Mouse (Mus musculus) hindlimb bud, embryonic 11.5 days (tissue): ENCODE results near the gene Adam1b.
"Not testable (repeated sequence)": the region's sequence is repeated elsewhere in the genome, so short reads cannot be mapped to it uniquely, and the experiment has no call there.

Experiments used
- DNase-seq: peaks from one replicate; pipeline ENCODE4 v3.0.0-alpha.2; 2012; ENCODE audit warnings: low read depth, low spot score; ENCODE audit errors: extremely low spot score

Adam1b gene

GRCm38 (mm10) chr5:121503231-121503630 is at the start of gene Adam1b:
Gene Adam1b, minus strand, starts transcription at chr5:121503435.
- no peak for DNase-seq

- no peak for DNase-seq
Observed at GRCm38 (mm10) chr5:121549196-121549595, 46.0 kb upstream of the Adam1b start.

- no peak for DNase-seq
Observed at GRCm38 (mm10) chr5:121547084-121547483, 43.8 kb upstream of the Adam1b start.

GRCm38 (mm10) chr5:121546530-121546895 is 43.3 kb upstream of the Adam1b start:
- no peak for DNase-seq

GRCm38 (mm10) chr5:121545793-121546529 is 42.7 kb upstream of the Adam1b start, which contains the start of gene Mapkapk5:
Gene Mapkapk5, minus strand, starts transcription at chr5:121545905.
- peak; percentile 93 for DNase-seq

GRCm38 (mm10) chr5:121544910-121545792 is 41.9 kb upstream of the Adam1b start, which contains the start of the genes Adam1a and Gm42878:
Gene Adam1a, minus strand, starts transcription at chr5:121545482.
Gene Gm42878, minus strand, starts transcription at chr5:121545482.
- no peak for DNase-seq

GRCm38 (mm10) chr5:121543370-121543769 is 40.1 kb upstream of the Adam1b start:
- DNase-seq: no peak

- no peak for DNase-seq
Observed at GRCm38 (mm10) chr5:121541235-121541634, 38.0 kb upstream of the Adam1b start.

GRCm38 (mm10) chr5:121540066-121540465 is 36.8 kb upstream of the Adam1b start:
- no peak for DNase-seq

GRCm38 (mm10) chr5:121537588-121537987 is 34.4 kb upstream of the Adam1b start:
- no peak for DNase-seq

- DNase-seq: no peak
Observed at GRCm38 (mm10) chr5:121536921-121537555, 33.8 kb upstream of the Adam1b start.

- no peak for DNase-seq
Observed at GRCm38 (mm10) chr5:121535116-121535515, 31.9 kb upstream of the Adam1b start.

GRCm38 (mm10) chr5:121534521-121534920 is 31.3 kb upstream of the Adam1b start:
- no peak for DNase-seq

GRCm38 (mm10) chr5:121526961-121527360 is 23.7 kb upstream of the Adam1b start:
- no peak for DNase-seq

GRCm38 (mm10) chr5:121526526-121526925 is 23.3 kb upstream of the Adam1b start:
- DNase-seq: no peak

GRCm38 (mm10) chr5:121525774-121526450 is 22.7 kb upstream of the Adam1b start:
- no peak for DNase-seq

- not testable (repeated sequence) for DNase-seq
Observed at GRCm38 (mm10) chr5:121519758-121520157, 16.5 kb upstream of the Adam1b start.

- no peak for DNase-seq
Observed at GRCm38 (mm10) chr5:121518983-121519382, 15.7 kb upstream of the Adam1b start.

GRCm38 (mm10) chr5:121510009-121510408 is 6.8 kb upstream of the Adam1b start:
- DNase-seq: no peak

GRCm38 (mm10) chr5:121506846-121507245 is 3.6 kb upstream of the Adam1b start:
- no peak for DNase-seq
